Mouse (Mus musculus): ENCODE results near the gene Bpnt1. TPM values are rescaled to one million over a fixed set of nuclear protein-coding genes. Genes with fewer than 3 reads are reported as not detected.

Gene Bpnt1
- polyA plus RNA-seq, 1 experiment from 2014 or later = 21.9 TPM

GRCm38 (mm10) chr1:185362677-185363520, 30.9 kb downstream of the Bpnt1 start, which contains the start of gene Eprs:
Eprs (plus strand) TSS chr1:185363044.
- H3K4me1 ChIP-seq = peaks cover 25% of the 10 kb centered on the region
- H3K36me3 ChIP-seq = peaks cover 20% of the 10 kb centered on the region
- no peaks in the 10 kb centered on the region for H3K9me3 ChIP-seq
- H3K9ac ChIP-seq = peak within 1 kb of the TSS; percentile 86
- ATAC-seq (ENCODE audit: low FRiP score, low read depth) = peak; percentile 95
- H3K27ac ChIP-seq = peak within 1 kb of the TSS; percentile 94
- under 1% methylated on average over 86 of the region's 92 CpGs for WGBS
- peak within 1 kb of the TSS; percentile 80 for H3K4me2 ChIP-seq (replicated peaks)
- H3K27me3 ChIP-seq = no peaks in the 10 kb centered on the region
- peak within 1 kb of the TSS; percentile 71 for H3K4me3 ChIP-seq

- WGBS = 5% methylated on average over 22 of the region's 22 CpGs
- Histone ChIP-seq H3K27me3 (no peaks in the 10 kb centered on the region), H3K36me3 (peaks cover 18% of the 10 kb centered on the region), H3K4me1 (peaks cover 25% of the 10 kb centered on the region), H3K9ac (peak overlapping the region; percentile 86), H3K4me3 (peak overlapping the region; percentile 71), H3K27ac (peak overlapping the region; percentile 94), H3K4me2 (replicated peaks) (peak overlapping the region; percentile 80), H3K9me3 (no peaks in the 10 kb centered on the region)
- ATAC-seq (ENCODE audit: low FRiP score, low read depth) = peak; percentile 55; the same call in 1 of the 2 replicates
These were observed 31.7 kb downstream of the Bpnt1 start for GRCm38 (mm10) chr1:185363526-185364182.

GRCm38 (mm10) chr1:185364183-185364540, 32.2 kb downstream of the Bpnt1 start:
- Histone ChIP-seq H3K4me3 (peak overlapping the region; percentile 71), H3K9me3 (no peaks in the 10 kb centered on the region), H3K27ac (no peak overlapping the region), H3K4me2 (replicated peaks) (peak overlapping the region; percentile 80), H3K36me3 (peaks cover 13% of the 10 kb centered on the region), H3K9ac (peak overlapping the region; percentile 86), H3K27me3 (no peaks in the 10 kb centered on the region), H3K4me1 (peaks cover 25% of the 10 kb centered on the region)
- ATAC-seq (ENCODE audit: low FRiP score, low read depth) = no peak
- 49% methylated on average over 6 of the region's 6 CpGs for WGBS

- Histone ChIP-seq H3K4me2 (replicated peaks) (no peak overlapping the region), H3K36me3 (peaks cover 41% of the 10 kb centered on the region), H3K4me3 (no peak overlapping the region), H3K9me3 (no peaks in the 10 kb centered on the region), H3K4me1 (peaks cover 17% of the 10 kb centered on the region), H3K9ac (no peak overlapping the region), H3K27ac (no peak overlapping the region), H3K27me3 (no peaks in the 10 kb centered on the region)
- 84% methylated on average over 6 of the region's 6 CpGs for WGBS
- ATAC-seq (ENCODE audit: low FRiP score, low read depth) = no peak
These were observed 35.4 kb downstream of the Bpnt1 start for GRCm38 (mm10) chr1:185367383-185367782.

GRCm38 (mm10) chr1:185369979-185370378, 38.0 kb downstream of the Bpnt1 start:
- Histone ChIP-seq H3K27me3 (no peaks in the 10 kb centered on the region), H3K36me3 (peaks cover 65% of the 10 kb centered on the region), H3K4me3 (no peak overlapping the region), H3K9me3 (no peaks in the 10 kb centered on the region), H3K9ac (no peak overlapping the region), H3K27ac (no peak overlapping the region), H3K4me2 (replicated peaks) (no peak overlapping the region), H3K4me1 (peaks cover 6% of the 10 kb centered on the region)
- 95% methylated on average over 6 of the region's 6 CpGs for WGBS
- ATAC-seq (ENCODE audit: low FRiP score, low read depth) = no peak

- Histone ChIP-seq H3K9me3 (no peaks in the 10 kb centered on the region), H3K36me3 (peaks cover 93% of the 10 kb centered on the region)
These were observed 44.4 kb downstream of the Bpnt1 start for GRCm38 (mm10) chr1:185376390-185376789.

GRCm38 (mm10) chr1:185377429-185377828, 45.5 kb downstream of the Bpnt1 start:
- Histone ChIP-seq H3K27me3 (no peaks in the 10 kb centered on the region), H3K9me3 (no peaks in the 10 kb centered on the region), H3K27ac (no peak overlapping the region), H3K36me3 (peaks cover 92% of the 10 kb centered on the region), H3K4me2 (replicated peaks) (no peak overlapping the region), H3K4me1 (no peaks in the 10 kb centered on the region), H3K4me3 (no peak overlapping the region), H3K9ac (no peak overlapping the region)
- no peak for ATAC-seq (ENCODE audit: low FRiP score, low read depth)
- 89% methylated on average over 2 of the region's 2 CpGs for WGBS

More at GRCm38 (mm10) chr1:185376390-185376789, 44.4 kb downstream of the Bpnt1 start:
- no peak for ATAC-seq (ENCODE audit: low FRiP score, low read depth)
- Histone ChIP-seq H3K27me3 (no peaks in the 10 kb centered on the region), H3K27ac (no peak overlapping the region), H3K4me2 (replicated peaks) (no peak overlapping the region), H3K4me1 (no peaks in the 10 kb centered on the region), H3K4me3 (no peak overlapping the region), H3K9ac (no peak overlapping the region)

- 90% methylated on average over 5 of the region's 5 CpGs for WGBS
- Histone ChIP-seq H3K4me1 (no peaks in the 10 kb centered on the region), H3K36me3 (peaks cover 84% of the 10 kb centered on the region), H3K9ac (no peak overlapping the region), H3K4me3 (no peak overlapping the region), H3K9me3 (no peaks in the 10 kb centered on the region), H3K4me2 (replicated peaks) (no peak overlapping the region), H3K27me3 (no peaks in the 10 kb centered on the region), H3K27ac (no peak overlapping the region)
- no peak for ATAC-seq (ENCODE audit: low FRiP score, low read depth)
These were observed 69.7 kb downstream of the Bpnt1 start for GRCm38 (mm10) chr1:185401615-185402014.

GRCm38 (mm10) chr1:185404021-185404420, 72.1 kb downstream of the Bpnt1 start:
- no peaks in the 10 kb centered on the region for H3K4me1 ChIP-seq
- no peak for ATAC-seq (ENCODE audit: low FRiP score, low read depth)
- WGBS = 40% methylated on average over 2 of the region's 2 CpGs
- peaks cover 85% of the 10 kb centered on the region for H3K36me3 ChIP-seq
- H3K27ac ChIP-seq = no peak overlapping the region
- no peak overlapping the region for H3K4me3 ChIP-seq
- no peaks in the 10 kb centered on the region for H3K27me3 ChIP-seq
- no peak overlapping the region for H3K9ac ChIP-seq
- no peaks in the 10 kb centered on the region for H3K9me3 ChIP-seq
- H3K4me2 ChIP-seq (replicated peaks) = no peak overlapping the region

- Histone ChIP-seq H3K4me2 (replicated peaks) (no peak overlapping the region), H3K9ac (no peak overlapping the region), H3K4me1 (no peaks in the 10 kb centered on the region), H3K36me3 (peaks cover 86% of the 10 kb centered on the region), H3K27me3 (no peaks in the 10 kb centered on the region), H3K9me3 (no peaks in the 10 kb centered on the region), H3K27ac (no peak overlapping the region), H3K4me3 (no peak overlapping the region)
- no peak for ATAC-seq (ENCODE audit: low FRiP score, low read depth)
- WGBS = 92% methylated on average over 10 of the region's 10 CpGs
These were observed 74.0 kb downstream of the Bpnt1 start for GRCm38 (mm10) chr1:185405921-185406320.

Measured in limb, embryonic 13.5 days (tissue).